8 mouse cellular contexts compared by ENCODE assay signal in genomic region chr19:9135512-9136331, GRCm38 (mm10). TPM values are rescaled to one million over a fixed set of nuclear protein-coding genes. Genes with fewer than 3 reads are reported as not detected.
DNase-seq lines count a peak whose midpoint lies in the region; ATAC-seq and TF ChIP-seq lines count a peak whose summit lies in the region.

Asrgl1 (minus strand) TSS chr19:9135636.

- no peaks in the 10 kb centered on the region for H3K4me1 ChIP-seq in embryonic fibroblast, embryonic 13.5 days (ENCODE audit: control insufficient read depth, insufficient read depth, low read length)
- 0 out of 2 replicates have a peak, but pooled peaks cover 3% of the 10 kb centered on the region for H3K4me1 ChIP-seq in heart, embryonic 10.5 days
- 0 out of 2 replicates have a peak, but pooled peaks cover 8% of the 10 kb centered on the region for H3K4me1 ChIP-seq in kidney, embryonic 14.5 days (ENCODE audit: control insufficient read depth, insufficient read depth, low read length)
- peaks cover 6% of the 10 kb centered on the region; the same call in 1 of the 2 replicates for H3K4me1 ChIP-seq in limb, embryonic 15.5 days
- no peaks in the 10 kb centered on the region for H3K4me1 ChIP-seq in midbrain, postnatal 0 days (ENCODE audit: insufficient read depth, low read length)

- TF ChIP-seq CTCF in C2C12 (IDR thresholded peaks at IDR 0.05; ENCODE audit: control insufficient read depth, insufficient read depth, insufficient read length): no peak
- TF ChIP-seq CTCF in embryonic fibroblast, embryonic 13.5 days (IDR thresholded peaks at IDR 0.05; ENCODE audit: borderline replicate concordance, insufficient read depth, low read length): no peak
- TF ChIP-seq CTCF in midbrain, postnatal 0 days (IDR thresholded peaks at IDR 0.05): peak; percentile 44

- DNase-seq in brain, adult 2 months (ENCODE audit: low read depth, low spot score): peak; percentile 96
- peak; percentile 96 for DNase-seq in heart, embryonic 10.5 days (ENCODE audit: low spot score)
- peak; percentile 93 for DNase-seq in midbrain, postnatal 0 days (ENCODE audit: low spot score)
- DNase-seq in spleen, postnatal 10 days (ENCODE audit: low spot score in 2 of 2): peak; percentile 70 to 93

- peak within 1 kb of the TSS; percentile 70 for H3ac ChIP-seq in C2C12 (ENCODE audit: control insufficient read depth, insufficient read length, low read depth)

- H3K79me2 ChIP-seq in C2C12 (ENCODE audit: control insufficient read depth, insufficient read depth): no peaks in the 10 kb centered on the region

- peaks cover 3% of the 10 kb centered on the region for H3K27me3 ChIP-seq in C2C12 (ENCODE audit: control insufficient read depth, insufficient read depth, insufficient read length)
- H3K27me3 ChIP-seq in heart, embryonic 10.5 days (ENCODE audit: insufficient read depth, poor library complexity, severe bottlenecking): no peaks in the 10 kb centered on the region
- no peaks in the 10 kb centered on the region for H3K27me3 ChIP-seq in kidney, embryonic 14.5 days (ENCODE audit: control insufficient read depth, insufficient read depth, low read length)
- no peaks in the 10 kb centered on the region for H3K27me3 ChIP-seq in limb, embryonic 15.5 days
- H3K27me3 ChIP-seq in midbrain, postnatal 0 days (ENCODE audit: insufficient read depth, low read length): no peaks in the 10 kb centered on the region

- WGBS in heart, embryonic 10.5 days: 11% methylated on average over 31 of the region's 31 CpGs
- 12% methylated on average over 31 of the region's 31 CpGs for WGBS in kidney, embryonic 14.5 days
- 12% methylated on average over 31 of the region's 31 CpGs for WGBS in limb, embryonic 15.5 days
- 9% methylated on average over 31 of the region's 31 CpGs for WGBS in midbrain, postnatal 0 days

- peak; percentile 89 for TF ChIP-seq POLR2A in embryonic fibroblast, embryonic 13.5 days (IDR thresholded peaks at IDR 0.05; ENCODE audit: low read depth, low read length)

- no peak within 1 kb of the TSS for H3K27ac ChIP-seq in embryonic fibroblast, embryonic 13.5 days (ENCODE audit: insufficient read depth, low read length)
- H3K27ac ChIP-seq in heart, embryonic 10.5 days: peak within 1 kb of the TSS; percentile 88
- no peak within 1 kb of the TSS for H3K27ac ChIP-seq in kidney, embryonic 14.5 days (ENCODE audit: low read depth, low read length)
- peak within 1 kb of the TSS; percentile 27; the same call in 1 of the 2 replicates for H3K27ac ChIP-seq in limb, embryonic 15.5 days
- H3K27ac ChIP-seq in midbrain, postnatal 0 days (ENCODE audit: low read depth, low read length): peak within 1 kb of the TSS; percentile 68

- H3K9ac ChIP-seq in kidney, embryonic 14.5 days (ENCODE audit: low read depth, low read length): peak within 1 kb of the TSS; percentile 66
- peak within 1 kb of the TSS; percentile 70 for H3K9ac ChIP-seq in limb, embryonic 15.5 days
- H3K9ac ChIP-seq in midbrain, postnatal 0 days (replicated peaks; ENCODE audit: low read length, poor library complexity, severe bottlenecking): peak within 1 kb of the TSS; percentile 79

- peak within 1 kb of the TSS; percentile 65 for H3K4me3 ChIP-seq in C2C12 (ENCODE audit: insufficient read depth, poor library complexity, severe bottlenecking)
- H3K4me3 ChIP-seq in embryonic fibroblast, embryonic 13.5 days (ENCODE audit: insufficient read depth, low read length): peak within 1 kb of the TSS; percentile 77
- peak within 1 kb of the TSS; percentile 82 for H3K4me3 ChIP-seq in heart, embryonic 10.5 days
- H3K4me3 ChIP-seq in kidney, embryonic 14.5 days (ENCODE audit: low read length): peak within 1 kb of the TSS; percentile 71
- H3K4me3 ChIP-seq in limb, embryonic 15.5 days: peak within 1 kb of the TSS; percentile 73
- peak within 1 kb of the TSS; percentile 69 for H3K4me3 ChIP-seq in midbrain, postnatal 0 days (ENCODE audit: low read depth, low read length)

- no peaks in the 10 kb centered on the region for H3K9me3 ChIP-seq in heart, embryonic 10.5 days
- H3K9me3 ChIP-seq in kidney, embryonic 14.5 days (ENCODE audit: control insufficient read depth, low read length): no peaks in the 10 kb centered on the region
- H3K9me3 ChIP-seq in limb, embryonic 15.5 days: no peaks in the 10 kb centered on the region
- H3K9me3 ChIP-seq in midbrain, postnatal 0 days (ENCODE audit: low read length): no peaks in the 10 kb centered on the region

- no peaks in the 10 kb centered on the region for H3K79me3 ChIP-seq in C2C12 (ENCODE audit: low read depth)

- H3K4me2 ChIP-seq in kidney, embryonic 14.5 days (replicated peaks; ENCODE audit: low read depth, low read length): peak within 1 kb of the TSS; percentile 92
- H3K4me2 ChIP-seq in limb, embryonic 15.5 days: peak within 1 kb of the TSS; percentile 96
- peak within 1 kb of the TSS; percentile 99 for H3K4me2 ChIP-seq in midbrain, postnatal 0 days (ENCODE audit: low read depth, low read length, poor library complexity, severe bottlenecking)

- ATAC-seq in kidney, embryonic 14.5 days (ENCODE audit: low FRiP score, low TSS enrichment): peak; percentile 97
- peak; percentile 87 for ATAC-seq in limb, embryonic 15.5 days (ENCODE audit: insufficient number of reproducible peaks, low FRiP score, low TSS enrichment, low read depth)
- peak; percentile 97 for ATAC-seq in midbrain, postnatal 0 days (ENCODE audit: low FRiP score)

- H3K36me3 ChIP-seq in C2C12 (ENCODE audit: control insufficient read depth, insufficient read depth): no peaks in the 10 kb centered on the region
- no peaks in the 10 kb centered on the region for H3K36me3 ChIP-seq in heart, embryonic 10.5 days
- no peaks in the 10 kb centered on the region for H3K36me3 ChIP-seq in kidney, embryonic 14.5 days (ENCODE audit: control insufficient read depth, insufficient read depth, low read length)
- H3K36me3 ChIP-seq in limb, embryonic 15.5 days: no peaks in the 10 kb centered on the region
- no peaks in the 10 kb centered on the region for H3K36me3 ChIP-seq in midbrain, postnatal 0 days (ENCODE audit: insufficient read depth, low read length)

TF ChIP-seq in C2C12, 6 proteins besides CTCF, POLR2A, EP300 and RAD21:
- no peak for TF ChIP-seq FOSL1 (IDR thresholded peaks at IDR 0.05; ENCODE audit: insufficient read depth, low read length, poor library complexity, severe bottlenecking)
- TF ChIP-seq MAX (IDR thresholded peaks at IDR 0.05): peak; percentile 77

RNA-seq across cellular contexts. Expression of gene Asrgl1, which starts in this region (rescaled TPM):
- polyA plus RNA-seq in C2C12 (2012; fragmentation: generic; extraction: Trizol): 4.1 TPM
- polyA plus RNA-seq in embryonic fibroblast, embryonic 13.5 days (2011; ENCODE audit: insufficient read length, low read depth, missing spikeins): 2.8 and 3.3 TPM in 2 replicates
- 11.7 and 14.4 TPM in 2 replicates for polyA plus RNA-seq in heart, embryonic 10.5 days (2016; fragmentation: Nextera tagmentation; extraction: Ambion mirVana)
- 11.9 and 15.1 TPM in 2 replicates for polyA plus RNA-seq in kidney, embryonic 14.5 days (2014; fragmentation: Nextera tagmentation; extraction: Ambion mirVana)
- polyA plus RNA-seq in limb, embryonic 15.5 days (2015; fragmentation: Nextera tagmentation; extraction: Ambion mirVana): 11.5 and 14.1 TPM in 2 replicates
- 30.3 and 33.4 TPM in 2 replicates for total RNA-seq in midbrain, postnatal 0 days (2014; rRNA removed)
- polyA plus RNA-seq in midbrain, postnatal 0 days (2015; fragmentation: Nextera tagmentation; extraction: Ambion mirVana): 45.4 and 46.9 TPM in 2 replicates

Comparison
In these comparisons a context has a peak if more than half of its experiments do, and no peak if none do; other contexts are left out.
1. H3K27ac ChIP-seq: peak in heart, embryonic 10.5 days (single experiment), limb, embryonic 15.5 days (single experiment) and midbrain, postnatal 0 days (single experiment); none in embryonic fibroblast, embryonic 13.5 days (single experiment) and kidney, embryonic 14.5 days (single experiment).
2. Peak in every context shown above with its lines, with median percentiles within 50 percentile points of each other: H3K4me3 ChIP-seq, DNase-seq, ATAC-seq, H3K4me2 ChIP-seq and H3K9ac ChIP-seq.